Mouse (Mus musculus) embryo, embryonic 11.5 days (tissue): ENCODE results near the gene Rph3al.

Experiments used
- DNase-seq: peaks from one replicate; pipeline ENCODE4 v3.0.0-alpha.2; 2012; ENCODE audit warnings: low read depth, low spot score

Gene Rph3al

GRCm38 (mm10) chr11:75906556-75906955 is 31.7 kb downstream of the Rph3al start:
- no peak for DNase-seq

GRCm38 (mm10) chr11:75904982-75905381 is 33.2 kb downstream of the Rph3al start:
- DNase-seq, result no peak

- no peak for DNase-seq
Measured at GRCm38 (mm10) chr11:75904501-75904900, 33.7 kb downstream of the Rph3al start.

GRCm38 (mm10) chr11:75903486-75903885 is 34.7 kb downstream of the Rph3al start:
- no peak for DNase-seq

GRCm38 (mm10) chr11:75901339-75901738 is 36.9 kb downstream of the Rph3al start:
- no peak for DNase-seq

GRCm38 (mm10) chr11:75899676-75900075 is 38.6 kb downstream of the Rph3al start:
- DNase-seq, result no peak

GRCm38 (mm10) chr11:75898532-75898931 is 39.7 kb downstream of the Rph3al start:
- no peak for DNase-seq

GRCm38 (mm10) chr11:75894791-75895420 is 43.3 kb downstream of the Rph3al start:
- DNase-seq, result no peak

GRCm38 (mm10) chr11:75893956-75894355 is 44.3 kb downstream of the Rph3al start:
- no peak for DNase-seq

- DNase-seq, result no peak
Measured at GRCm38 (mm10) chr11:75887349-75887748, 50.9 kb downstream of the Rph3al start.

- DNase-seq, result no peak
Measured at GRCm38 (mm10) chr11:75881234-75881633, 57.0 kb downstream of the Rph3al start.

GRCm38 (mm10) chr11:75880064-75880463 is 58.2 kb downstream of the Rph3al start:
- DNase-seq, result no peak

- DNase-seq, result no peak
Measured at GRCm38 (mm10) chr11:75878460-75878859, 59.8 kb downstream of the Rph3al start.

- DNase-seq, result no peak
Measured at GRCm38 (mm10) chr11:75876043-75876780, 62.0 kb downstream of the Rph3al start.

GRCm38 (mm10) chr11:75871688-75872087 is 66.5 kb downstream of the Rph3al start:
- no peak for DNase-seq

GRCm38 (mm10) chr11:75870947-75871346 is 67.3 kb downstream of the Rph3al start:
- DNase-seq, result no peak

GRCm38 (mm10) chr11:75870386-75870785 is 67.8 kb downstream of the Rph3al start:
- no peak for DNase-seq

- DNase-seq, result no peak
Measured at GRCm38 (mm10) chr11:75869898-75870297, 68.3 kb downstream of the Rph3al start.

GRCm38 (mm10) chr11:75866861-75867260 is 71.4 kb downstream of the Rph3al start:
- DNase-seq, result no peak

GRCm38 (mm10) chr11:75865859-75866258 is 72.4 kb downstream of the Rph3al start:
- no peak for DNase-seq

- DNase-seq, result no peak
Measured at GRCm38 (mm10) chr11:75865253-75865619, 73.0 kb downstream of the Rph3al start.

- DNase-seq, result no peak
Measured at GRCm38 (mm10) chr11:75864529-75865252, 73.5 kb downstream of the Rph3al start.

GRCm38 (mm10) chr11:75862466-75862865 is 75.8 kb downstream of the Rph3al start:
- no peak for DNase-seq
